Mouse (Mus musculus): ENCODE data around the gene C8g. TPM values are rescaled to one million over a fixed set of nuclear protein-coding genes. Genes with fewer than 3 reads are reported as not detected.

Gene C8g
- polyA plus RNA-seq, 1 experiment from 2014 or later: 5.9 TPM

Other genes starting within 250 kb of the C8g start
- 12.4 and 12.7 TPM in 2 replicates for gene Tmem203, start 246.3 kb downstream of the C8g start, polyA plus RNA-seq (2015; fragmentation: Nextera tagmentation; extraction: Ambion mirVana)
- gene Tprn, start 239.1 kb downstream of the C8g start, polyA plus RNA-seq (2015; fragmentation: Nextera tagmentation; extraction: Ambion mirVana): 15.6 and 15.9 TPM in 2 replicates
- gene Ssna1, start 229.3 kb downstream of the C8g start, polyA plus RNA-seq (2015; fragmentation: Nextera tagmentation; extraction: Ambion mirVana): 172 and 175 TPM in 2 replicates
- 141 and 144 TPM in 2 replicates for gene Anapc2, start 229.2 kb downstream of the C8g start, polyA plus RNA-seq (2015; fragmentation: Nextera tagmentation; extraction: Ambion mirVana)
- gene Tmem210, start 213.6 kb downstream of the C8g start, polyA plus RNA-seq (2015; fragmentation: Nextera tagmentation; extraction: Ambion mirVana): not detected in 2 replicates
- gene Lrrc26, start 211.8 kb downstream of the C8g start, polyA plus RNA-seq (2015; fragmentation: Nextera tagmentation; extraction: Ambion mirVana): not detected in 2 replicates
- 44.0 and 52.7 TPM in 2 replicates for gene Grin1, start 182.5 kb downstream of the C8g start, polyA plus RNA-seq (2015; fragmentation: Nextera tagmentation; extraction: Ambion mirVana)
- gene Man1b1, start 169.4 kb downstream of the C8g start, polyA plus RNA-seq (2015; fragmentation: Nextera tagmentation; extraction: Ambion mirVana): 50.7 and 51.0 TPM in 2 replicates
- 22.6 and 26.2 TPM in 2 replicates for gene Dpp7, start 145.4 kb downstream of the C8g start, polyA plus RNA-seq (2015; fragmentation: Nextera tagmentation; extraction: Ambion mirVana)
- 4.6 and 5.2 TPM in 2 replicates for gene Uap1l1, start 136.0 kb downstream of the C8g start, polyA plus RNA-seq (2015; fragmentation: Nextera tagmentation; extraction: Ambion mirVana)
- 9.0 and 9.2 TPM in 2 replicates for gene Sapcd2, start 129.4 kb downstream of the C8g start, polyA plus RNA-seq (2015; fragmentation: Nextera tagmentation; extraction: Ambion mirVana)
- gene Entpd2, start 105.8 kb downstream of the C8g start, polyA plus RNA-seq (2015; fragmentation: Nextera tagmentation; extraction: Ambion mirVana): 3.7 and 9.0 TPM in 2 replicates
- 481 and 529 TPM in 2 replicates for gene Npdc1, start 102.4 kb downstream of the C8g start, polyA plus RNA-seq (2015; fragmentation: Nextera tagmentation; extraction: Ambion mirVana)
- 0.09 and 0.80 TPM in 2 replicates for gene Fut7, start 78.5 kb downstream of the C8g start, polyA plus RNA-seq (2015; fragmentation: Nextera tagmentation; extraction: Ambion mirVana)
- gene Abca2, start 73.0 kb downstream of the C8g start, polyA plus RNA-seq (2015; fragmentation: Nextera tagmentation; extraction: Ambion mirVana): 17.3 and 18.3 TPM in 2 replicates
- gene Clic3, start 44.9 kb downstream of the C8g start, polyA plus RNA-seq (2015; fragmentation: Nextera tagmentation; extraction: Ambion mirVana): 2.8 and 3.4 TPM in 2 replicates
- 121 and 130 TPM in 2 replicates for gene Paxx, start 40.6 kb downstream of the C8g start, polyA plus RNA-seq (2015; fragmentation: Nextera tagmentation; extraction: Ambion mirVana)
- 465 and 593 TPM in 2 replicates for gene Ptgds, start 31.7 kb downstream of the C8g start, polyA plus RNA-seq (2015; fragmentation: Nextera tagmentation; extraction: Ambion mirVana)
- not detected in 2 replicates for gene Lcn12, start 7.8 kb downstream of the C8g start, polyA plus RNA-seq (2015; fragmentation: Nextera tagmentation; extraction: Ambion mirVana)
- 137 and 139 TPM in 2 replicates for gene Fbxw5, start 969 bp downstream of the C8g start, polyA plus RNA-seq (2015; fragmentation: Nextera tagmentation; extraction: Ambion mirVana)
- gene Traf2, start 45.2 kb upstream of the C8g start, polyA plus RNA-seq (2015; fragmentation: Nextera tagmentation; extraction: Ambion mirVana): 15.2 and 15.9 TPM in 2 replicates
- gene Edf1, start 56.1 kb upstream of the C8g start, polyA plus RNA-seq (2015; fragmentation: Nextera tagmentation; extraction: Ambion mirVana): 374 and 380 TPM in 2 replicates
- 0.50 and 2.4 TPM in 2 replicates for gene Mamdc4, start 73.1 kb upstream of the C8g start, polyA plus RNA-seq (2015; fragmentation: Nextera tagmentation; extraction: Ambion mirVana)
- gene Phpt1, start 73.5 kb upstream of the C8g start, polyA plus RNA-seq (2015; fragmentation: Nextera tagmentation; extraction: Ambion mirVana): 148 and 149 TPM in 2 replicates
- gene Ajm1, start 80.0 kb upstream of the C8g start, polyA plus RNA-seq (2015; fragmentation: Nextera tagmentation; extraction: Ambion mirVana): 11.4 and 14.9 TPM in 2 replicates
- 64.7 and 68.3 TPM in 2 replicates for gene Rabl6, start 106.8 kb upstream of the C8g start, polyA plus RNA-seq (2015; fragmentation: Nextera tagmentation; extraction: Ambion mirVana)
- 0.11 and 0.24 TPM in 2 replicates for gene Ccdc183, start 116.0 kb upstream of the C8g start, polyA plus RNA-seq (2015; fragmentation: Nextera tagmentation; extraction: Ambion mirVana)
- 56.4 and 67.2 TPM in 2 replicates for gene Tmem141, start 120.3 kb upstream of the C8g start, polyA plus RNA-seq (2015; fragmentation: Nextera tagmentation; extraction: Ambion mirVana)
- 2.5 and 3.1 TPM in 2 replicates for gene Fcna, start 126.3 kb upstream of the C8g start, polyA plus RNA-seq (2015; fragmentation: Nextera tagmentation; extraction: Ambion mirVana)
- gene Lcn8, start 151.4 kb upstream of the C8g start, polyA plus RNA-seq (2015; fragmentation: Nextera tagmentation; extraction: Ambion mirVana): not detected in 2 replicates
- not detected in 2 replicates for gene Lcn5, start 156.2 kb upstream of the C8g start, polyA plus RNA-seq (2015; fragmentation: Nextera tagmentation; extraction: Ambion mirVana)
- gene Lcn6, start 175.1 kb upstream of the C8g start, polyA plus RNA-seq (2015; fragmentation: Nextera tagmentation; extraction: Ambion mirVana): not detected in 2 replicates
- gene Lcn10, start 181.0 kb upstream of the C8g start, polyA plus RNA-seq (2015; fragmentation: Nextera tagmentation; extraction: Ambion mirVana): not detected in 2 replicates
- gene Obp2a, start 198.3 kb upstream of the C8g start, polyA plus RNA-seq (2015; fragmentation: Nextera tagmentation; extraction: Ambion mirVana): not detected in 2 replicates
- gene Bmyc, start 205.0 kb upstream of the C8g start, polyA plus RNA-seq (2015; fragmentation: Nextera tagmentation; extraction: Ambion mirVana): 158 and 170 TPM in 2 replicates
- not detected in 2 replicates for gene Obp2b, start 235.3 kb upstream of the C8g start, polyA plus RNA-seq (2015; fragmentation: Nextera tagmentation; extraction: Ambion mirVana)

Data from midbrain, embryonic 16.5 days (tissue).